Mouse (Mus musculus) ES-E14 (cell line): Measurements from ENCODE around the gene Ctnna3.

Experiments used
- HCFC1 ChIP-seq: IDR thresholded peaks from 2 replicates; pipeline ENCODE4 v1.6.1; 2012; ENCODE audit warnings: low read length, inconsistent platforms, borderline replicate concordance; ENCODE audit not compliant: insufficient read depth
- ZC3H11A ChIP-seq: IDR thresholded peaks from 2 replicates; pipeline ENCODE4 v1.6.1; 2012; ENCODE audit warnings: low read depth, mild to moderate bottlenecking, inconsistent platforms, low read length, borderline replicate concordance
- ZNF384 ChIP-seq: IDR thresholded peaks from 2 replicates; pipeline ENCODE4 v1.6.1; 2012; ENCODE audit warnings: low read depth, low read length, inconsistent platforms

DNA sequence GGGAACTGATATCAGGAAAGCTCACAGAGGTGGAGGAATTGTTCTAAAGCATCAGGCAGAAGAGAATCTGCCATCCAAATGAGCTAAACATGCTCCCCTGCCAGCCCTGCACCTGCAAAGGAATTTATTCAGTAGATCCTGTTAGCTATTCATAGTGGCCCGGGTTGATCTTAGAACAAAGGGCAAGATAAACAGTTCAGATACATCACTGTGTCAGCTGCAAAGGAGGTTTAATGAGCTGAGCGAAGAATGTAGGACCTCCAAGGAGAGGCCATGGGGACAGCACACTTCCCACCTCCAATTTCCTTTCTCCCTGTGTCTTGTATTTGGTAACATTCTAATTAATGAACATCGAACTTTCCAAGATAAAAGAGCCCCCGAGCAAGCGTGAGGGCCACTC lies 1206.9 kb downstream of the Ctnna3 start:
- TF ChIP-seq ZC3H11A: no peak
- TF ChIP-seq HCFC1: no peak
- no peak for TF ChIP-seq ZNF384
